Mouse (Mus musculus) limb, embryonic 10.5 days (tissue): ENCODE results near the gene Pih1d1. TPM values are rescaled to one million over a fixed set of nuclear protein-coding genes. Genes with fewer than 3 reads are reported as not detected.
A peak's percentile ranks its signal among the peaks of the same experiment; 100 is the strongest.

Experiments
- DNase-seq: peaks from one replicate; pipeline ENCODE4 v3.0.0-alpha.2; 2017; ENCODE audit warnings: low spot score
- H3K27ac ChIP-seq: fragments of 300-500 bp; sonication (generic); 2 replicates; pipeline ENCODE4 v1.5.1; 2016; ENCODE audit warnings: mild to moderate bottlenecking
- H3K27me3 ChIP-seq: fragments of 300-500 bp; sonication (generic); 2 replicates; pipeline ENCODE4 v1.6.1; 2016; ENCODE audit warnings: low read depth, mild to moderate bottlenecking; ENCODE audit not compliant: poor library complexity, severe bottlenecking
- H3K36me3 ChIP-seq: fragments of 300-500 bp; sonication (generic); 2 replicates; pipeline ENCODE4 v1.6.1; 2016; ENCODE audit warnings: mild to moderate bottlenecking, moderate library complexity
- H3K4me1 ChIP-seq: fragments of 300-500 bp; sonication (generic); 2 replicates; pipeline ENCODE4 v1.6.1; 2016
- H3K4me3 ChIP-seq: fragments of 300-500 bp; sonication (generic); 2 replicates; pipeline ENCODE4 v1.5.1; 2016; ENCODE audit warnings: mild to moderate bottlenecking, moderate library complexity
- H3K9me3 ChIP-seq: fragments of 300-500 bp; sonication (generic); replicated peaks from 2 replicates; pipeline ENCODE4 v1.6.1; 2016; ENCODE audit warnings: mild to moderate bottlenecking
- WGBS: fragments of 180-500 bp; shearing (Covaris S2); methylation state at CpG from one replicate; pipeline ENCODE4 v1.1.7; 2016; 5-methylcytosine and 5-hydroxymethylcytosine counted together
- polyA plus RNA-seq: library from polyadenylated mRNA; unstranded; fragments of >200 nt; fragmentation: Nextera tagmentation; extraction: Ambion mirVana; gene quantifications from 2 replicates; pipeline ENCODE4 v1.2.1, GENCODE M21; 2016

Pih1d1 gene
- polyA plus RNA-seq, 1 experiment from 2014 or later: 105 TPM

DNA sequence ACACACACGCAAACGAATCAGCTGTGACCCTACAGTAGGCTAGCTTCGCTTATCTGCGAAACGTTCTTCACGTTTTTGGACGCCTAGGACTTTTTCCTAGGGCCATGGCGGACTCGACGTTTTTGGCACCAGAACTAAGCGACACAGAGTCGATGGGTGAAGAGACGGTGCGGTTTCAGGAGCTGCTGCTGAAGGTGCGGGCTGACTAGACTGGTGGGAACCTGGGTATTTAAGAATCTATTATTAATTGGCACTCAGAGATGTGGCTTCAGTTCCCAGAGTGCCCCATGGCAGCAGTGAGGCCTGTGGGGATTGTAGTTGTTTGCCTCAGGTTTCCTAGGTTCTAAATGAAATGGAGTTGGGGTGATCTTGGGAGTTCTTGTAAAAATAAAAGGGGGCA lies 2.1 kb downstream of the Pih1d1 start:
- DNase-seq: no peak
- H3K36me3 ChIP-seq: peaks cover 44% of the 10 kb centered on the region
- H3K27ac ChIP-seq: no peak overlapping the region
- no peaks in the 10 kb centered on the region for H3K9me3 ChIP-seq
- 97% methylated on average over 15 of the region's 15 CpGs for WGBS
- no peak overlapping the region for H3K4me3 ChIP-seq
- peaks cover 28% of the 10 kb centered on the region for H3K4me1 ChIP-seq
- H3K27me3 ChIP-seq: no peaks in the 10 kb centered on the region

DNA sequence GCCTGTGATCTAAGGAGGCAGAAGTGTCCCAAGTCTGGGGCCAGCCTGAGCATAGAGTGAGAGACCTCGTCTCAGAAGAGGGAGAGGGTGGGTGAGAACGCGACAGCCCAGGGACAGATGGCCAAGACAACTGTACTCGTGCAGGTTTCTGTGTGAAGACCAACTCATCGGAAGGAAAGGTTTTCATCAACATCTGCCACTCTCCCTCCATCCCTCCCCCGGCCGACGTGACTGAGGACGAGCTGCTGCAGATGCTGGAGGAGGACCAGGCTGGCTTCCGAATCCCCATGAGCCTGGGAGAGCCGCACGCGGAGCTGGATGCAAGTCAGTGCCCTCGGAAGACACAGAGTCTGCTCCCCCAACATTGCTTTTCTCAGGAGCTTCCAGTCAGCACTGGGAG lies 3.4 kb downstream of the Pih1d1 start:
- WGBS: 88% methylated on average over 14 of the region's 14 CpGs
- Histone ChIP-seq H3K9me3 (no peaks in the 10 kb centered on the region), H3K27me3 (peaks cover 3% of the 10 kb centered on the region), H3K27ac (no peak overlapping the region), H3K4me1 (peaks cover 29% of the 10 kb centered on the region), H3K4me3 (no peak overlapping the region), H3K36me3 (peaks cover 44% of the 10 kb centered on the region)
- DNase-seq: no peak

DNA sequence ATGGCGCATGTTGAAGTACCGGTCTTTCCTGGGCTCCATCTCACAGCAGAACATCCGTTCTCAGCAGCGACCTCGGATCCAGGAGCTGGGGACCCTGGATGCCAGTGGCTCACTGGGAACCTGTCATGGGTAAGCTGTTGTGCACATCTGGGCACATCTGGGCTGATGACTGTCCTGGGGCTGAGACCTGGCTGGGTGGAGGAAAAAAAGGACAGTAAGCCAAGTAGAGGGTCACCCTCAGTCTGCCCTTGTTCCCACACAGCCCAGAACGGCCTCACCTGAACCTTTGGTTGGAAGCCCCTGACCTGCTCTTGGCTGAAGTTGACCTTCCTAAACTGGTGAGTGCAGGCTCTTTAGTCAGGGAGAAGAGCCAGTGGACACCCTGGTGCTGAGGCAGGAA lies 4.9 kb downstream of the Pih1d1 start:
- no peak overlapping the region for H3K27ac ChIP-seq

DNA sequence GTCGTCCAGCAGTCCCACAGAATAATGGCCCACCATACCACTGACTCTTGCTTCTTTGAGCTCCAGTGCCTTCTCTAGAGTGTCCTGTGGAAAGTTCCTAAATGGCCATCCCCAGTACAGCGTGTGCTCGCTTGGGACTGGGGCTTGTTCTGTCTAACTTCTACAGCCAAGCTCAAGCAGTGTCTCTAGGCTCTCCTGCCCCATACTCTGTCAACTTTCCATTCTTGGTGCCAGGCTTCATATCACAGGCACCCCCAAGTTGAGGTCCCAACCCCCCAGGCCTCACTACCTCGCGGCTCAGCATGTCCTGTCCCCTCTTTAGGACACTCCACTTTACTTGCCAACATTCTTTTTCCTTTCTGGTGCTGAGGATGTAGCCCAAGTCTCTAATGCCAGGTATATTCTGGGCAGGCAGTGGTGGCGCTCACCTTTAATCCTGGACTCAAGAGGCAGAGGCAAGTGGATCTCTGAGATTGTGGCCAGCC lies 6.3 kb downstream of the Pih1d1 start:
- 92% methylated on average over 6 of the region's 6 CpGs for WGBS

More for the DNA sequence above, 4.9 kb downstream of the Pih1d1 start:
- no peak for DNase-seq
- H3K27me3 ChIP-seq: peaks cover 18% of the 10 kb centered on the region
- 93% methylated on average over 6 of the region's 6 CpGs for WGBS
- H3K9me3 ChIP-seq: no peaks in the 10 kb centered on the region
- no peak overlapping the region for H3K4me3 ChIP-seq
- H3K4me1 ChIP-seq: peaks cover 32% of the 10 kb centered on the region
- peaks cover 44% of the 10 kb centered on the region for H3K36me3 ChIP-seq

DNA sequence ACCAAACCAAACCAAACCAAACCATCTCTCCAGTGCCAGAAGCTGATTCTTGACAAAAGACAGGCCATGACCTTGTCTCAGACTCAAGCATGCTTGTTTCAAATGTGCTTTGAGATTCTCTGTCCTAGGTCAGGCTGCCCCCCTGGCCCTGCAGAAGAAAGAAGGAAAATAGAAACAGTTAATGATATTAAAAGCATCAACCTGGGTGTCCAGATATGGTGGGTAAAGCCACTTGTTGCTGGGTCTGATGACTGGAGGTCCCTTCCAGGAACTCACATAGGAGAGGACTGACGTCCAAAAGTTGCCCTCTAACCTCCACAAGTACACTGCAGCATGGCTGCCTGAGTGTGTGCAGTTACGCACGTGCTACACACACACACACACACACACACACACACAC lies 6.8 kb downstream of the Pih1d1 start:
- H3K9me3 ChIP-seq: no peaks in the 10 kb centered on the region
- peaks cover 37% of the 10 kb centered on the region for H3K27me3 ChIP-seq
- WGBS: 90% methylated on average over 3 of the region's 3 CpGs
- no peak for DNase-seq
- peaks cover 23% of the 10 kb centered on the region for H3K4me1 ChIP-seq
- H3K4me3 ChIP-seq: no peak overlapping the region
- peaks cover 44% of the 10 kb centered on the region for H3K36me3 ChIP-seq
- H3K27ac ChIP-seq: no peak overlapping the region

More for the DNA sequence above, 6.3 kb downstream of the Pih1d1 start:
- H3K4me1 ChIP-seq: peaks cover 26% of the 10 kb centered on the region
- no peaks in the 10 kb centered on the region for H3K9me3 ChIP-seq
- H3K27me3 ChIP-seq: peaks cover 32% of the 10 kb centered on the region
- no peak for DNase-seq
- no peak overlapping the region for H3K4me3 ChIP-seq
- no peak overlapping the region for H3K27ac ChIP-seq
- peaks cover 44% of the 10 kb centered on the region for H3K36me3 ChIP-seq

DNA sequence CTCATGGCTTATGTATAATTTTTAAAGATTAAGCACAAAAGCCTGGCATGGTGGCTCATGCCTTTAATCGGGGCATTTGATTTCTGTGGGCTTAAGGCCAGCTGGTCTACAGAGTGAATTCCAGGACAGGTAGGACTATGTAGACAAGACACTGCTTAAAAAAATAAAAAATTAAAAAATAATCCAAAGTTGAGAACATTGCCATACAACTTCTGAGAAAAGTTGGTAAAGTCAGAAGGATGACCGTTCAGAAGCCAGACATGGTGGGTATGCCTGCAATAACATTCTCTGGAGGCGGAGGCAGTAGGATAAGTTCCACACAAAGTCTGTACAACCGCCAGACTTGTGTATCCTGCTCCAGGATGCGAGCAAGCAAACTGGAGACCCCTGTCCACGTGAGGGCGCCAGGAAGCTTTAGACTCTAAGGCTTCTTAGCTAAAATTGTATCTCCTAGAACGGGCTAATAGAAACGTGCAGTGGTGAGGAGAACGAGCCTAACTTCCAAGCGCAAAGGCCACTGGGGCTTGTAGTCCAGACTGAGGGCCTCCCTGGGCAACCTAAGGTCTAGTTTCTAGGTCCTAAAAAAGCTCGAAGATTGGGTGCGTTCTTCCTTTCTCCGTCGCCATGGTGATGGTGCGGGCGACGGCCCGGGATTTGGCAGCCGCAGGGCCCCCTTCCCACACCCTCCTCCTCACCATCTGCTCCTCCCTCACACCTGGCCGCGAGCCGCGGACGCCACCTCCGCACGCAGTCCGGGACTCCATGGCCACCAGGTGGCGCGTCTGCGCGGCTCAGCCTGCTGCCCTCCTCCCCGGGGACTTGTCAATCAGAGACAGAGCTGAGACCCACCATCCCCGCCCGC lies 7.7 kb downstream of the Pih1d1 start:
- Histone ChIP-seq H3K36me3 (peaks cover 41% of the 10 kb centered on the region), H3K27me3 (peaks cover 47% of the 10 kb centered on the region), H3K9me3 (no peaks in the 10 kb centered on the region), H3K4me1 (peaks cover 23% of the 10 kb centered on the region), H3K4me3 (peak overlapping the region; percentile 49), H3K27ac (peak overlapping the region; percentile 56)
- DNase-seq: peak; percentile 94
- WGBS: 4% methylated on average over 35 of the region's 35 CpGs

DNA sequence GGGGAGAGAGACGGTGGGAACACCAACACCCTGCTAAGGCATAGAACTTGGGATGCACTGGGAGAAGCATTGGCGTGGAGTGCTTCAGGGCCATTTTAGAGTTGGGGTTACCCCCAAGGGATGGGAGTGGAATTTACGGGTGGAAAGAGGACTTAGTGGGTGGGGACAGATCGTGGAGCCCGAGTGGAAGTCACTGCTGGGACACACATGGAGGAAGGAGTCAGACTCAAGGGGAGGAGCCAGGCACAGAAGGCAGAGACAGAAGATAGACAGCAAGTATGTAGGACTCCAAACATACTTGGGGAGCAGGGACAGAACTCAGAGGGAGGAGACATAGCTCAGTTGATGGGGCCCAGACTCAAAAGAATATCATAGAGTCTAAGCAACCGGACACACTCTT lies 8.4 kb downstream of the Pih1d1 start:
- Histone ChIP-seq H3K36me3 (peaks cover 36% of the 10 kb centered on the region), H3K9me3 (no peaks in the 10 kb centered on the region), H3K27me3 (peaks cover 54% of the 10 kb centered on the region), H3K4me1 (peaks cover 23% of the 10 kb centered on the region), H3K4me3 (peak overlapping the region; percentile 49), H3K27ac (no peak overlapping the region)
- 28% methylated on average over 6 of the region's 6 CpGs for WGBS
- DNase-seq: no peak

DNA sequence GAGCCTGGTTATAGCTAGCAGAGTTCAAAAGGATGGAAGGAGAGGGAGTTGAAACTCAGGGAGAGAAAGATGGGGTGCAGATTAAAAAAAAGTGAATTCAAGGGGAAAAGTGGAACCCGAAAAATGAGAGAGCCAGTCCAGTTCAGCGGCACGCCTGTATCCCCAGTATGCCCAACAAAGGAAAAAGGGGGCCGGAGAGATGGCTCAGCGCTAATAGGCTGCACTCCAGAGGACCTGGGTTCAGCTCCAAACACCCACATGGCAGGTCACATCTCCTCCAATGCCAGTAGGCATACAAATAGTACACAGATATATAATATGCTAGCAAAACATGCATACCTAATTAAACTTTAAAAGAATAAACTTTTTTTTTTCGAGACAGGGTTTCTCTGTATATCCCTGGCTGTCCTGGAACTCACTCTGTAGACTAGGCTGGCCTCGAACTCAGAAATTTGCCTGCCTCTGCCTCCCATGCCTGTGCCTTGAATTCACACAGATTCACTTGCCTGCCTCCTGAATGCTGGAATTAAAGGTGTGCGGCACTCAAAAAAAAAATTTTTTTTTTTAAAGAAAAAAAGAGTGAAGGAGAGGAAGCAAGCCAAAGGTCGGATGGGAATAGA lies 9.0 kb downstream of the Pih1d1 start:
- H3K4me1 ChIP-seq: peaks cover 27% of the 10 kb centered on the region
- 74% methylated on average over 9 of the region's 9 CpGs for WGBS
- no peak for DNase-seq
- peaks cover 31% of the 10 kb centered on the region for H3K36me3 ChIP-seq
- peaks cover 60% of the 10 kb centered on the region for H3K27me3 ChIP-seq
- no peaks in the 10 kb centered on the region for H3K9me3 ChIP-seq
- H3K4me3 ChIP-seq: peak overlapping the region; percentile 54; the same call in 1 of the 2 replicates
- H3K27ac ChIP-seq: no peak overlapping the region

DNA sequence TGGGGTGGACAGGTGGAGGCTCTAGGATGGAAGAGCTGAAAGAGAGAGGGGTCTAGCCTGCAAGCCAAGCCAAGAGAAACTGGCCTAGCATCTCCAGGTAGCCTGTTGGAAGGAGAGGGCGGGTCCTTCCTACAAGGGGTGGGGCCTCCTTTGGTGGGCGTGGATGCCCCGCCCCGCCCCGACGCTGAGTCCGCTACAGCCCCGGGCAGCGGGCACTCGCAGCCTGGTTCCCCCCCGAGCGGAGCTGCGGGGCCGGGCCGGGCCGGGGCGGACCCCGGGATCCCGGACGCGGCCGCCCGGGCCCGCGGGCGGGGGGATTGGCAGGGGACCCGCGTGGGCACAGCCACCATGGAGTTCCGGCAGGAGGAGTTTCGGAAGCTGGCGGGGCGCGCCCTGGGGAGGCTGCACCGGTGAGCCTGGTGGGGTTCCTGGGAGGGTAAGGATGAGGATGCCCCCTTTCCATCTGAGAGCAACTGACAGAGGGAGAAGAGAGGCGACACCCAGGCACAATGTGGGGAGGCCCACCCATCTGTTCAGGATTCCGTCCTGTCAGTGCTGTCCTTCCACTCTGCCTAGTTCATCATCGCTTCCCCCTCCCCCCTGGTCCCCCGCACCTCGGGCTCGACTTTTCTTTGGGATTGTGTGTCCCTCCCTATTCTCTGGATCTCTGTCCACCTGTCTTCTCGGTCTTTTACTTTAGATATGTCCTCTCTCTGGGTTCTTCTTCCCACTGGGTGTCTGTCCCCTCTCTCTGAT lies 9.8 kb downstream of the Pih1d1 start, which contains the start of gene Slc17a7:
TSS of gene Slc17a7 (plus strand) at position 215 of the 756 bp plus-strand sequence.
- H3K27ac ChIP-seq: no peak within 1 kb of the TSS

DNA sequence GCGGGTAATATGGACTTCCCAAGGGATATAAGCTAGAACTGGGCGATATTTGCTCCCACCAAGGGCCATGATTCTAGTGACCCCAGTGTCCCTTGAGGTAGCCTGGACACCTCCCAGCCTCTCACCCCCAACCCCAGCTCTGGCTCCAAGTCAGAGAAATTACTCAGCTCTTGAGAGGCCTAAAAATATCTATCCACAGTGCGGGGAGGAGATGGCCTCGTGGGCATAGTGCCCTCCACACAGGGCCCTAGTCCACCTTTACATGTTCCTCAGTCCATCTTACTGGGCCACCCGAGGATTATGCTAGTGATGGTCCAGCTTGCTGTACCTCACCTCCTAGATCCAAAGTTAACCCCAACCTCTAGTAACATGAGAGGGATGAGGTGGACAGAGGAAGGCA lies 10.7 kb downstream of the Pih1d1 start:
- 58% methylated on average over 5 of the region's 5 CpGs for WGBS
- H3K4me1 ChIP-seq: peaks cover 27% of the 10 kb centered on the region
- peaks cover 18% of the 10 kb centered on the region for H3K36me3 ChIP-seq
- no peak overlapping the region for H3K4me3 ChIP-seq
- H3K27me3 ChIP-seq: peaks cover 77% of the 10 kb centered on the region
- no peak overlapping the region for H3K27ac ChIP-seq
- H3K9me3 ChIP-seq: peaks cover 12% of the 10 kb centered on the region
- DNase-seq: no peak

More for the DNA sequence above, 9.8 kb downstream of the Pih1d1 start, which contains the start of gene Slc17a7:
- DNase-seq: peak; percentile 65
- WGBS: 1% methylated on average over 41 of the region's 41 CpGs
- peaks cover 68% of the 10 kb centered on the region for H3K27me3 ChIP-seq
- peaks cover 23% of the 10 kb centered on the region for H3K36me3 ChIP-seq
- H3K9me3 ChIP-seq: 0 out of 2 replicates have a peak, but pooled peaks cover 3% of the 10 kb centered on the region
- H3K4me3 ChIP-seq: peak within 1 kb of the TSS; percentile 54
- peaks cover 27% of the 10 kb centered on the region for H3K4me1 ChIP-seq

DNA sequence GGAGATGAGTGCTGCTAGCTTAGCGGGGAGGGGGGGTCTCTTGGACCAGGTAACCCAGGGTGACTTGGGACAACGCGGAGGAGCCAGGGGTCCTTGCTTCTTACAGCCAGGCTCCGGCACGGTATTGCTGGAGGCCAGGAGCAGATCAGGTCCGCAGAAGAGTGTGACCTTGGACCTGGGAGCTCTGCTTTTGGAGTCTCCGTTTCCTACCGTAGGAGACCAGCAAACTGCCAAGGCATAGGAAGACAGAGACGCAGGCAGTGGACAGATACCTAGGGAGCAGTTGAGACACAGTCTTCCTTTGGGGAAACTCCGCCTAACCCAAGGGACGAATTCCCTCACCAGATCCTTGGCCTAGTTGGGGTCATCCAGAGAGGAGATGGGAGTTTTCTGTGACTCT lies 11.6 kb downstream of the Pih1d1 start:
- H3K36me3 ChIP-seq: peaks cover 12% of the 10 kb centered on the region
- peaks cover 27% of the 10 kb centered on the region for H3K4me1 ChIP-seq
- 48% methylated on average over 11 of the region's 11 CpGs for WGBS
- no peak overlapping the region for H3K4me3 ChIP-seq
- peaks cover 21% of the 10 kb centered on the region for H3K9me3 ChIP-seq
- DNase-seq: no peak
- H3K27me3 ChIP-seq: peaks cover 86% of the 10 kb centered on the region
- H3K27ac ChIP-seq: no peak overlapping the region

DNA sequence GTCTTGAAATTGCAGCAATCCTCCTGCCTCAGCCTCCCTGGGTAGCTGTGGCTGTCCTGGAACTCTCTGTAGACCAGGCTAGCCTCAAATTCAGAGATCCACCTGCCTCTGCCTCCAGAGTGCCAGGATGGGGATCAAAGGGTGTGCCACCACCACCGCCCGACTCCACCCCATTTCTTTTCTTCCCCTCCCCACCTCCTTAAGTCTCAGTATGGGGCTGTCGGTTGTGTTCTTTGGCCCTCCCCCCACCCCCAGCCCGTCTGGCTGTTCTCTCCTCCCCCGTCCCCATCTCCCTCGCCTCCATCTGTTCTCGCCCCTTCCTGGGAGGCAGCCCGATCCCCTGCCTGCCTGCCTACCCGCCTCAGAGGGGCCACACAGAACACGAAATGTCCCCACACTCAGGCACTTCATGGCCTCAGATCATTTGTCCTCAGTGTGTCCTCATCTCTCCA lies 12.9 kb downstream of the Pih1d1 start:
- peaks cover 98% of the 10 kb centered on the region for H3K27me3 ChIP-seq
- DNase-seq: no peak
- WGBS: 26% methylated on average over 10 of the region's 10 CpGs
- no peak overlapping the region for H3K27ac ChIP-seq
- peaks cover 23% of the 10 kb centered on the region for H3K9me3 ChIP-seq
- no peak overlapping the region for H3K4me3 ChIP-seq
- H3K4me1 ChIP-seq: peaks cover 21% of the 10 kb centered on the region
- H3K36me3 ChIP-seq: peaks cover 7% of the 10 kb centered on the region; the same call in 1 of the 2 replicates
